Comparison of ENCODE assay signal across 9 mouse cellular contexts in the genomic region with DNA sequence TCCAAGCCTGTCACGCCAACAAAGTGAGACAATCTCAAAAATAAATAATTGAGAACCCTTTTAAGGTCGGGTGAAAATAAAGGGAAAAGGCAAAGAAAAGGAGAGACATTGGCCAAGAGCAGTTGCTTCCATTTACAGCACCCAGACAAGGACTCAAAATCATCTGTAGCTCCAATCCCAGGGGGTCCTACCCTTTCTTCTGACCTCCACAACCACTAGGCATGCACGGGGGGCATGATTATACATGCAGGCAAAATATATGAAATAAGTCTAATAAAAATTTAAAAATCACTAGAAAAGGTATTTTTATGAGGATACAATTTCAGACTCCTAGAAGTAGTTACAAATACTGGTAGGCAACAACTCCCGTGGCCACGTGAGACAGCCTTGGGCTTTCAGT. TPM values are rescaled to one million over a fixed set of nuclear protein-coding genes. Genes with fewer than 3 reads are reported as not detected.
A peak's percentile ranks its signal among the peaks of the same experiment; 100 is the strongest.
DNase-seq lines count a peak whose midpoint lies in the region; ATAC-seq and TF ChIP-seq lines count a peak whose summit lies in the region.
"Had no signal": no experiment of that assay in that cellular context is flagged by ENCODE, and none has a peak within 500 bp of the region (broad histone marks: within the 10 kb centered on the region; RNA-seq: fewer than 3 reads in every experiment).

No protein-coding gene starts in this region.

- no peak for ATAC-seq in heart, embryonic 12.5 days (ENCODE audit: insufficient number of reproducible peaks, low FRiP score)
- peak; percentile 43 for ATAC-seq in forebrain, embryonic 13.5 days
- no peak for ATAC-seq in liver, embryonic 14.5 days (ENCODE audit: insufficient read depth)

- no peak for TF ChIP-seq EP300 in CH12.LX (IDR thresholded peaks at IDR 0.05; ENCODE audit: low read length)
- no peak for TF ChIP-seq EP300 in liver, embryonic 14.5 days (IDR thresholded peaks at IDR 0.05; ENCODE audit: low read depth)

- H3K9ac ChIP-seq in heart, embryonic 12.5 days, result peak overlapping the region; percentile 82
- peak overlapping the region; percentile 81 for H3K9ac ChIP-seq in CH12.LX (ENCODE audit: insufficient read depth, low read depth)
- peak overlapping the region; percentile 56 for H3K9ac ChIP-seq in forebrain, embryonic 13.5 days
- H3K9ac ChIP-seq in liver, embryonic 14.5 days (replicated peaks), result no peak overlapping the region; the same call in 1 of the 2 replicates

- H3K4me3 ChIP-seq in heart, embryonic 12.5 days, result peak overlapping the region; percentile 81
- H3K4me3 ChIP-seq in CH12.LX (replicated peaks in 1 of 3; ENCODE audit: low read depth in 2 of 3, low read length in 2 of 3, poor library complexity in 1 of 3), result peak overlapping the region; percentile 62 to 91 (median 70)
- H3K4me3 ChIP-seq in forebrain, embryonic 13.5 days, result peak overlapping the region; percentile 65
- H3K4me3 ChIP-seq in liver, embryonic 14.5 days (ENCODE audit: insufficient read depth in 1 of 2, low read depth in 2 of 2, low read length in 2 of 2), result peak overlapping the region; percentile 77 to 95

- H3K27ac ChIP-seq in heart, embryonic 12.5 days (ENCODE audit: poor library complexity, severe bottlenecking), result peak overlapping the region; percentile 57; the same call in 1 of the 2 replicates
- no peak overlapping the region for H3K27ac ChIP-seq in CH12.LX (ENCODE audit: insufficient read depth, low read depth)
- no peak overlapping the region for H3K27ac ChIP-seq in forebrain, embryonic 13.5 days
- no peak overlapping the region for H3K27ac ChIP-seq in liver, embryonic 14.5 days

- H3K4me2 ChIP-seq in heart, embryonic 12.5 days, result peak overlapping the region; percentile 85
- peak overlapping the region; percentile 64 for H3K4me2 ChIP-seq in CH12.LX (ENCODE audit: insufficient read depth, low read depth, poor library complexity, severe bottlenecking)
- H3K4me2 ChIP-seq in forebrain, embryonic 13.5 days, result peak overlapping the region; percentile 70
- H3K4me2 ChIP-seq in liver, embryonic 14.5 days (ENCODE audit: low read depth), result peak overlapping the region; percentile 81

- dilution Hi-C loops in CH12.LX (cut with MboI; ENCODE audit: extremely low pct_ligation_motif_present, extremely low pct_unique_long_range_greater_than_20kb, low sequenced_read_pairs), result no loop called here

- TF ChIP-seq CTCF in CH12.LX (conservative IDR thresholded peaks at IDR 0.05 in 1 of 2, IDR thresholded peaks at IDR 0.05 in 1 of 2; ENCODE audit: low read depth in 2 of 2, low read length in 2 of 2), result no peak
- no peak for TF ChIP-seq CTCF in liver, embryonic 14.5 days (IDR thresholded peaks at IDR 0.05; ENCODE audit: low read depth)

- intact Hi-C loops in heart, postnatal 36 days (cut with DNase I), result loop anchor here (2.0 to 10.0 kb wide), 4 partner anchors 34 to 904 kb away; a partner anchor contains a TSS

- no peak for DNase-seq in heart, postnatal 36 days
- DNase-seq in CH12.LX (ENCODE audit: extremely low read depth), result no peak
- no peak for DNase-seq in liver, embryonic 14.5 days (ENCODE audit: low read depth in 3 of 3, low spot score in 3 of 3)
- DNase-seq in adrenal gland, postnatal 36 days, result no peak
- no peak for DNase-seq in kidney, postnatal 36 days
- DNase-seq in adrenal gland, adult (ENCODE audit: inconsistent age in 2 of 2, low spot score in 1 of 2), result no peak

- no peaks in the 10 kb centered on the region for H3K36me3 ChIP-seq in heart, embryonic 12.5 days
- H3K36me3 ChIP-seq in CH12.LX (replicated peaks in 1 of 2; ENCODE audit: control insufficient read depth in 1 of 2, insufficient read depth in 1 of 2, low read length in 1 of 2), result peaks cover 0 to 9% of the 10 kb centered on the region in 2 experiments
- no peaks in the 10 kb centered on the region for H3K36me3 ChIP-seq in forebrain, embryonic 13.5 days (ENCODE audit: poor library complexity, severe bottlenecking)
- no peaks in the 10 kb centered on the region for H3K36me3 ChIP-seq in liver, embryonic 14.5 days (replicated peaks; ENCODE audit: control insufficient read depth, insufficient read depth, low read depth)

- H3K27me3 ChIP-seq in heart, embryonic 12.5 days (replicated peaks), result no peaks in the 10 kb centered on the region
- H3K27me3 ChIP-seq in CH12.LX (replicated peaks), result no peaks in the 10 kb centered on the region
- H3K27me3 ChIP-seq in forebrain, embryonic 13.5 days, result no peaks in the 10 kb centered on the region
- H3K27me3 ChIP-seq in liver, embryonic 14.5 days (ENCODE audit: control insufficient read depth, insufficient read depth, low read length), result no peaks in the 10 kb centered on the region

- H3K4me1 ChIP-seq in heart, embryonic 12.5 days (replicated peaks), result peaks cover 6% of the 10 kb centered on the region
- peaks cover 3 to 16% of the 10 kb centered on the region in 2 experiments for H3K4me1 ChIP-seq in CH12.LX (ENCODE audit: control insufficient read depth in 1 of 2, insufficient read depth in 2 of 2)
- peaks cover 16% of the 10 kb centered on the region for H3K4me1 ChIP-seq in forebrain, embryonic 13.5 days
- H3K4me1 ChIP-seq in liver, embryonic 14.5 days (replicated peaks; ENCODE audit: control insufficient read depth in 2 of 2, insufficient read depth in 2 of 2, low read length in 1 of 2), result peaks cover 0 to 5% of the 10 kb centered on the region in 2 experiments; a peak in 1 of 4 replicates

- no peak for TF ChIP-seq RAD21 in CH12.LX (IDR thresholded peaks at IDR 0.05; ENCODE audit: low read depth, low read length)

- WGBS in heart, embryonic 12.5 days, result 41% methylated on average over 5 of the region's 5 CpGs
- 49% methylated on average over 5 of the region's 5 CpGs for WGBS in forebrain, embryonic 13.5 days
- 48% methylated on average over 5 of the region's 5 CpGs for WGBS in liver, embryonic 14.5 days (ENCODE audit: insufficient replicate concordance)

- H3K79me2 ChIP-seq in CH12.LX (replicated peaks; ENCODE audit: control insufficient read depth, extremely low read depth, insufficient read depth, poor library complexity, severe bottlenecking), result peaks cover 30% of the 10 kb centered on the region

- in situ Hi-C loops in CH12.LX (cut with MboI; ENCODE audit: low pct_ligation_motif_present, low pct_unique_long_range_greater_than_20kb, low sequenced_read_pairs), result no loop called here

- TF ChIP-seq POLR2A in CH12.LX (IDR thresholded peaks at IDR 0.05; ENCODE audit: low read depth, low read length), result no peak

- H3K9me3 ChIP-seq in heart, embryonic 12.5 days (replicated peaks), result no peaks in the 10 kb centered on the region
- no peaks in the 10 kb centered on the region for H3K9me3 ChIP-seq in CH12.LX (replicated peaks; ENCODE audit: low read length)
- no peaks in the 10 kb centered on the region for H3K9me3 ChIP-seq in forebrain, embryonic 13.5 days (replicated peaks)
- H3K9me3 ChIP-seq in liver, embryonic 14.5 days (ENCODE audit: control insufficient read depth, low read length), result no peaks in the 10 kb centered on the region

TF ChIP-seq in CH12.LX, 34 proteins besides CTCF, POLR2A, EP300 and RAD21 (continues in another document):
- TF ChIP-seq TBP (conservative IDR thresholded peaks at IDR 0.05; ENCODE audit: low read depth, low read length) (no peak), UBTF (IDR thresholded peaks at IDR 0.05; ENCODE audit: low read depth, low read length) (no peak), USF1 (IDR thresholded peaks at IDR 0.05; ENCODE audit: low read depth, low read length) (no peak), SIN3A (IDR thresholded peaks at IDR 0.05; ENCODE audit: low read length) (no peak), MAZ (IDR thresholded peaks at IDR 0.05; ENCODE audit: low read depth, low read length) (no peak), KAT2A (IDR thresholded peaks at IDR 0.05; ENCODE audit: insufficient replicate concordance, low read length) (no peak), NELFE (IDR thresholded peaks at IDR 0.05; ENCODE audit: low read depth, low read length) (no peak), CHD2 (IDR thresholded peaks at IDR 0.05; ENCODE audit: low read length) (no peak), ZNF384 (IDR thresholded peaks at IDR 0.05; ENCODE audit: low read depth, low read length) (no peak), ZC3H11A (IDR thresholded peaks at IDR 0.05; ENCODE audit: low read depth, low read length) (no peak), ZKSCAN1 (IDR thresholded peaks at IDR 0.05; ENCODE audit: borderline replicate concordance, low read depth, low read length) (no peak), JUND (conservative IDR thresholded peaks at IDR 0.05; ENCODE audit: low read depth, low read length) (no peak), RCOR1 (conservative IDR thresholded peaks at IDR 0.05; ENCODE audit: low read depth, low read length) (no peak)

RNA-seq across cellular contexts. Expression of a gene that starts 0.4 kb away (rescaled TPM):
- polyA plus RNA-seq in heart, embryonic 12.5 days (2016; fragmentation: Nextera tagmentation; extraction: Ambion mirVana), result 8.3 and 9.1 TPM in 2 replicates
- 1 to 10 TPM; 7.4 to 9.9 TPM for total RNA-seq in heart, postnatal 36 days (2021)
- total RNA-seq in CH12.LX (2012; rRNA removed) (18.2 and 20.5 TPM in 2 replicates), CH12.LX (2014; rRNA removed) (27.9 and 38.3 TPM in 2 replicates)
- polyA plus RNA-seq in CH12.LX (2012; ENCODE audit: insufficient read length, low read depth), result 14.1 and 17.3 TPM in 2 replicates
- polyA plus RNA-seq in forebrain, embryonic 13.5 days (2015; fragmentation: Nextera tagmentation; extraction: Ambion mirVana), result 16.1 and 18.6 TPM in 2 replicates
- 2.5 and 4.0 TPM in 2 replicates for polyA plus RNA-seq in liver, embryonic 14.5 days (2012; rRNA removed)
- 4.3 and 5.5 TPM in 2 replicates for polyA plus RNA-seq in liver, embryonic 14.5 days (2014; fragmentation: Nextera tagmentation; extraction: Ambion mirVana)
- total RNA-seq in adrenal gland, postnatal 36 days (2021), result 10 to 100 TPM; 13.8 to 14.2 TPM

RNA-seq across cellular contexts. Expression of a gene that starts 25.2 kb away (rescaled TPM):
- polyA plus RNA-seq in heart, embryonic 12.5 days (2016; fragmentation: Nextera tagmentation; extraction: Ambion mirVana), result not detected in 2 replicates
- not detected for total RNA-seq in heart, postnatal 36 days (2021)
- 0.13 TPM in 1 of 2 replicates, not detected in the other for total RNA-seq in CH12.LX (2012; rRNA removed)
- 0.63 TPM in 1 of 2 replicates, not detected in the other for total RNA-seq in CH12.LX (2014; rRNA removed)
- 0.19 TPM in 1 of 2 replicates, not detected in the other for polyA plus RNA-seq in CH12.LX (2012; ENCODE audit: insufficient read length, low read depth)
- not detected in 2 replicates for polyA plus RNA-seq in forebrain, embryonic 13.5 days (2015; fragmentation: Nextera tagmentation; extraction: Ambion mirVana)
- not detected in 2 replicates for polyA plus RNA-seq in liver, embryonic 14.5 days (2012; rRNA removed)
- not detected in 2 replicates for polyA plus RNA-seq in liver, embryonic 14.5 days (2014; fragmentation: Nextera tagmentation; extraction: Ambion mirVana)
- total RNA-seq in adrenal gland, postnatal 36 days (2021), result under 1 TPM in 1 of 2 experiments, not detected in 1; 0.26 TPM
- total RNA-seq: common myeloid progenitor, adult 5-6 weeks had no signal

RNA-seq across cellular contexts. Expression of a gene that starts 34.4 kb away (rescaled TPM):
- polyA plus RNA-seq in heart, embryonic 12.5 days (2016; fragmentation: Nextera tagmentation; extraction: Ambion mirVana), result 7.0 and 7.5 TPM in 2 replicates
- 10 to 100 TPM in 1 of 2 experiments, 1 to 10 TPM in 1; 7.6 to 10.0 TPM for total RNA-seq in heart, postnatal 36 days (2021)
- 4.8 and 5.0 TPM in 2 replicates for total RNA-seq in CH12.LX (2012; rRNA removed)
- total RNA-seq in CH12.LX (2014; rRNA removed), result 11.6 and 13.8 TPM in 2 replicates
- polyA plus RNA-seq in CH12.LX (2012; ENCODE audit: insufficient read length, low read depth), result 5.4 and 5.6 TPM in 2 replicates
- polyA plus RNA-seq in forebrain, embryonic 13.5 days (2015; fragmentation: Nextera tagmentation; extraction: Ambion mirVana), result 20.3 and 20.6 TPM in 2 replicates
- 0.69 and 1.4 TPM in 2 replicates for polyA plus RNA-seq in liver, embryonic 14.5 days (2012; rRNA removed)
- 3.0 and 3.4 TPM in 2 replicates for polyA plus RNA-seq in liver, embryonic 14.5 days (2014; fragmentation: Nextera tagmentation; extraction: Ambion mirVana)
- 10 to 100 TPM; 11.1 to 13.6 TPM for total RNA-seq in adrenal gland, postnatal 36 days (2021)
